Mouse (Mus musculus) ES-Bruce4 (cell line): ENCODE data around the gene Med21.

Experiments
- EP300 ChIP-seq: IDR thresholded peaks from 2 replicates; pipeline ENCODE4 v1.6.1; 2011; ENCODE audit warnings: low read depth, low read length; ENCODE audit not compliant: insufficient read depth
- POLR2A ChIP-seq: IDR thresholded peaks from one replicate; pipeline ENCODE4 v1.8.1; 2011; ENCODE audit warnings: low read length; ENCODE audit not compliant: insufficient read depth

DNA sequence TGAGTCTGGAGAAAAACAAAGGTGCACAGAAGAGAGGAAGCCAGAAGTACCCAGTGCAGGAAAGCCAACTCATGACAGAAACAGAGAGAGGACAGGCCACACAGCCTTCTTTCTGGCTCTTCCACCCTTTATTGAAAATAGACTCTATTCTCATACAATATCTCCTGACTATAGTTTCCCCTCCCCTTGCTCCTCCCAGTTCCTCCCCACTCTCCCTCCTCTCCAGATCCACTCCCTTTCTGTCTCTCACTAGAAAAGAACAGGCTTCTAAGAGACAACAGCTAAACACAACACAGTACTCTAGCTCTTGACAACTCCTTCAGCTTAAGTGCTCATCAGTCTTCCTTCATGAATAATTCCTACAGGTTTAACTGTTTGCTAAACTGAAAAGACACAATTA lies 26.3 kb downstream of the Med21 start:
- TF ChIP-seq POLR2A (no peak), EP300 (no peak)
